Comparison of ENCODE assay signal across 7 mouse cellular contexts in genomic region chr2:112454125-112454861, GRCm38 (mm10). TPM values are rescaled to one million over a fixed set of nuclear protein-coding genes. Genes with fewer than 3 reads are reported as not detected.
DNase-seq lines count a peak whose midpoint lies in the region; ATAC-seq and TF ChIP-seq lines count a peak whose summit lies in the region.

No protein-coding gene starts in this region.

- no peak for DNase-seq in neural tube, embryonic 11.5 days (ENCODE audit: low spot score)
- no peak for DNase-seq in neural tube, embryonic 10.5 days (ENCODE audit: extremely low spot score, low spot score)
- DNase-seq in forebrain, embryonic 10.5 days (ENCODE audit: extremely low spot score, low spot score): no peak
- DNase-seq in limb, embryonic 14.5 days (ENCODE audit: low spot score): no peak
- no peak for DNase-seq in ovary, adult 18-20 months (ENCODE audit: low spot score)
- no peak for DNase-seq in natural killer cell, adult 2 months (ENCODE audit: low spot score in 2 of 2)

- peak overlapping the region; percentile 48 for H3K4me2 ChIP-seq in neural tube, embryonic 11.5 days (ENCODE audit: low read depth)
- peak overlapping the region; percentile 78 for H3K4me2 ChIP-seq in limb, embryonic 14.5 days (replicated peaks; ENCODE audit: low read depth, low read length, severe bottlenecking)
- peak overlapping the region; percentile 76 for H3K4me2 ChIP-seq in stomach, embryonic 16.5 days (ENCODE audit: low read depth, low read length)

- no peak overlapping the region for H3K27ac ChIP-seq in neural tube, embryonic 11.5 days (ENCODE audit: low read depth, low read length)
- peak overlapping the region; percentile 86 for H3K27ac ChIP-seq in forebrain, embryonic 10.5 days
- H3K27ac ChIP-seq in limb, embryonic 14.5 days (replicated peaks; ENCODE audit: low read depth, low read length): peak overlapping the region; percentile 67
- peak overlapping the region; percentile 53; the same call in 1 of the 2 replicates for H3K27ac ChIP-seq in stomach, embryonic 16.5 days (ENCODE audit: low read length)

- whole genome bisulfite sequencing in neural tube, embryonic 11.5 days: 32% methylated on average over 17 of the region's 17 CpGs
- 32% methylated on average over 17 of the region's 17 CpGs for WGBS in forebrain, embryonic 10.5 days
- WGBS in limb, embryonic 14.5 days: 30% methylated on average over 17 of the region's 17 CpGs
- 25% methylated on average over 17 of the region's 17 CpGs for WGBS in stomach, embryonic 16.5 days

- no peaks in the 10 kb centered on the region for H3K27me3 ChIP-seq in neural tube, embryonic 11.5 days (ENCODE audit: control insufficient read depth, insufficient read depth, low read length)
- no peaks in the 10 kb centered on the region for H3K27me3 ChIP-seq in forebrain, embryonic 10.5 days (ENCODE audit: poor library complexity, severe bottlenecking)
- H3K27me3 ChIP-seq in limb, embryonic 14.5 days (ENCODE audit: control insufficient read depth, insufficient read depth, low read length): no peaks in the 10 kb centered on the region
- no peaks in the 10 kb centered on the region for H3K27me3 ChIP-seq in stomach, embryonic 16.5 days (ENCODE audit: control insufficient read depth, insufficient read depth, low read length)

- H3K4me1 ChIP-seq in neural tube, embryonic 11.5 days (ENCODE audit: control insufficient read depth, insufficient read depth, low read length): no peaks in the 10 kb centered on the region; the same call in 1 of the 2 replicates
- H3K4me1 ChIP-seq in forebrain, embryonic 10.5 days: peaks cover 16% of the 10 kb centered on the region
- H3K4me1 ChIP-seq in limb, embryonic 14.5 days (ENCODE audit: control insufficient read depth, insufficient read depth, low read length): peaks cover 4% of the 10 kb centered on the region; the same call in 1 of the 2 replicates
- peaks cover 2% of the 10 kb centered on the region; the same call in 1 of the 2 replicates for H3K4me1 ChIP-seq in stomach, embryonic 16.5 days (ENCODE audit: control insufficient read depth, insufficient read depth, low read length)

- no peak for TF ChIP-seq POLR2A in limb, embryonic 14.5 days (IDR thresholded peaks at IDR 0.05; ENCODE audit: borderline replicate concordance, extremely low read depth, insufficient read depth, insufficient read length)

- H3K9ac ChIP-seq in neural tube, embryonic 11.5 days (ENCODE audit: low read length): peak overlapping the region; percentile 79
- H3K9ac ChIP-seq in limb, embryonic 14.5 days (ENCODE audit: low read depth, low read length, severe bottlenecking): peak overlapping the region; percentile 88
- peak overlapping the region; percentile 84 for H3K9ac ChIP-seq in stomach, embryonic 16.5 days (ENCODE audit: low read length)

- H3K36me3 ChIP-seq in neural tube, embryonic 11.5 days (ENCODE audit: control insufficient read depth, insufficient read depth, low read length): no peaks in the 10 kb centered on the region
- peaks cover 3% of the 10 kb centered on the region; the same call in 1 of the 2 replicates for H3K36me3 ChIP-seq in forebrain, embryonic 10.5 days (replicated peaks)
- no peaks in the 10 kb centered on the region for H3K36me3 ChIP-seq in limb, embryonic 14.5 days (ENCODE audit: control insufficient read depth, insufficient read depth, low read length)
- H3K36me3 ChIP-seq in stomach, embryonic 16.5 days (ENCODE audit: control insufficient read depth, insufficient read depth, low read length): no peaks in the 10 kb centered on the region

- H3K9me3 ChIP-seq in neural tube, embryonic 11.5 days (ENCODE audit: control insufficient read depth, low read length): no peaks in the 10 kb centered on the region
- H3K9me3 ChIP-seq in forebrain, embryonic 10.5 days: no peaks in the 10 kb centered on the region
- H3K9me3 ChIP-seq in limb, embryonic 14.5 days (ENCODE audit: control insufficient read depth, low read length): no peaks in the 10 kb centered on the region
- no peaks in the 10 kb centered on the region for H3K9me3 ChIP-seq in stomach, embryonic 16.5 days (replicated peaks; ENCODE audit: control insufficient read depth, low read length)

- peak overlapping the region; percentile 80 for H3K4me3 ChIP-seq in neural tube, embryonic 11.5 days (ENCODE audit: low read depth, low read length)
- H3K4me3 ChIP-seq in forebrain, embryonic 10.5 days: peak overlapping the region; percentile 89
- peak overlapping the region; percentile 89 for H3K4me3 ChIP-seq in limb, embryonic 14.5 days (replicated peaks; ENCODE audit: low read length)
- H3K4me3 ChIP-seq in stomach, embryonic 16.5 days (replicated peaks; ENCODE audit: low read length): peak overlapping the region; percentile 95

- peak; percentile 54; the same call in 1 of the 2 replicates for ATAC-seq in neural tube, embryonic 11.5 days (ENCODE audit: insufficient read depth, low FRiP score, low TSS enrichment)
- ATAC-seq in limb, embryonic 14.5 days (ENCODE audit: low FRiP score, low read depth): peak; percentile 36; the same call in 1 of the 2 replicates
- peak; percentile 73; the same call in 1 of the 2 replicates for ATAC-seq in stomach, embryonic 16.5 days (ENCODE audit: insufficient read depth, low FRiP score)

RNA-seq across cellular contexts. Expression of gene Emc7, which starts 0.5 kb away (rescaled TPM):
- 11.1 and 11.6 TPM in 2 replicates for polyA plus RNA-seq in neural tube, embryonic 11.5 days (2014; fragmentation: Nextera tagmentation; extraction: Ambion mirVana)
- 10.7 and 11.7 TPM in 2 replicates for polyA plus RNA-seq in forebrain, embryonic 10.5 days (2016; fragmentation: Nextera tagmentation; extraction: Ambion mirVana)
- 9.2 and 11.7 TPM in 2 replicates for polyA plus RNA-seq in limb, embryonic 14.5 days (2012; rRNA removed)
- polyA plus RNA-seq in limb, embryonic 14.5 days (2014; fragmentation: Nextera tagmentation; extraction: Ambion mirVana): 18.3 and 18.4 TPM in 2 replicates
- 22.0 and 22.1 TPM in 2 replicates for polyA plus RNA-seq in stomach, embryonic 16.5 days (2015; fragmentation: Nextera tagmentation; extraction: Ambion mirVana)

RNA-seq across cellular contexts. Expression of gene Chrm5, which starts 26.3 kb away (rescaled TPM):
- not detected in 2 replicates for polyA plus RNA-seq in neural tube, embryonic 11.5 days (2014; fragmentation: Nextera tagmentation; extraction: Ambion mirVana)
- 0.09 TPM in 1 of 2 replicates, not detected in the other for polyA plus RNA-seq in forebrain, embryonic 10.5 days (2016; fragmentation: Nextera tagmentation; extraction: Ambion mirVana)
- 0.08 TPM in 1 of 2 replicates, not detected in the other for polyA plus RNA-seq in limb, embryonic 14.5 days (2012; rRNA removed)
- not detected in 2 replicates for polyA plus RNA-seq in limb, embryonic 14.5 days (2014; fragmentation: Nextera tagmentation; extraction: Ambion mirVana)
- polyA plus RNA-seq in stomach, embryonic 16.5 days (2015; fragmentation: Nextera tagmentation; extraction: Ambion mirVana): 0.08 TPM in 1 of 2 replicates, not detected in the other

RNA-seq across cellular contexts. Expression of gene Aven, which starts 38.5 kb away (rescaled TPM):
- polyA plus RNA-seq in neural tube, embryonic 11.5 days (2014; fragmentation: Nextera tagmentation; extraction: Ambion mirVana): 7.7 and 7.8 TPM in 2 replicates
- 6.2 and 6.7 TPM in 2 replicates for polyA plus RNA-seq in forebrain, embryonic 10.5 days (2016; fragmentation: Nextera tagmentation; extraction: Ambion mirVana)
- polyA plus RNA-seq in limb, embryonic 14.5 days (2012; rRNA removed): 8.7 and 10.7 TPM in 2 replicates
- 8.0 and 9.0 TPM in 2 replicates for polyA plus RNA-seq in limb, embryonic 14.5 days (2014; fragmentation: Nextera tagmentation; extraction: Ambion mirVana)
- polyA plus RNA-seq in stomach, embryonic 16.5 days (2015; fragmentation: Nextera tagmentation; extraction: Ambion mirVana): 2.8 and 3.5 TPM in 2 replicates
